Mouse (Mus musculus) intestine, embryonic 16.5 days (tissue): ENCODE measurements around the gene Isg15. TPM values are rescaled to one million over a fixed set of nuclear protein-coding genes. Genes with fewer than 3 reads are reported as not detected.
A peak's percentile ranks its signal among the peaks of the same experiment; 100 is the strongest.
"Not testable (repeated sequence)": the region's sequence is repeated elsewhere in the genome, so short reads cannot be mapped to it uniquely, and the experiment has no call there.

Experiments used
- ATAC-seq: fragments of 200-750 bp; cut with Nextera tagmentation; 2 replicates; pipeline ENCODE4 v1.8.0; 2017; ENCODE audit warnings: moderate TSS enrichment, moderate library complexity
- H3K27ac ChIP-seq: fragments of 300-500 bp; sonication (generic); 2 replicates; pipeline ENCODE4 v1.5.1; 2014; ENCODE audit warnings: mild to moderate bottlenecking, low read length
- H3K27me3 ChIP-seq: fragments of 300-500 bp; sonication (generic); replicated peaks from 2 replicates; pipeline ENCODE4 v1.6.1; 2014; ENCODE audit warnings: low read length, control low read depth, mixed read lengths; ENCODE audit not compliant: control insufficient read depth, insufficient read depth
- H3K36me3 ChIP-seq: fragments of 300-500 bp; sonication (generic); 2 replicates; pipeline ENCODE4 v1.6.1; 2014; ENCODE audit warnings: low read length, control low read depth; ENCODE audit not compliant: control insufficient read depth, insufficient read depth
- H3K4me1 ChIP-seq: fragments of 300-500 bp; sonication (generic); 2 replicates; pipeline ENCODE4 v1.6.1; 2014; ENCODE audit warnings: low read length, control low read depth, mixed read lengths; ENCODE audit not compliant: control insufficient read depth, insufficient read depth
- H3K4me2 ChIP-seq: fragments of 300-500 bp; sonication (generic); 2 replicates; pipeline ENCODE4 v1.6.1; 2014; ENCODE audit warnings: low read depth, low read length, control low read depth
- H3K4me3 ChIP-seq: fragments of 300-500 bp; sonication (generic); 2 replicates; pipeline ENCODE4 v1.5.1; 2014; ENCODE audit warnings: mild to moderate bottlenecking, low read length
- H3K9ac ChIP-seq: fragments of 300-500 bp; sonication (generic); 2 replicates; pipeline ENCODE4 v1.6.1; 2014; ENCODE audit warnings: low read depth, low read length
- H3K9me3 ChIP-seq: fragments of 300-500 bp; sonication (generic); 2 replicates; pipeline ENCODE4 v1.6.1; 2016; ENCODE audit warnings: low read length, control low read depth; ENCODE audit not compliant: control insufficient read depth
- WGBS: fragments of 180-500 bp; shearing (Covaris S2); extraction: QIAGEN DNeasy Blood & Tissue Kit; methylation state at CpG from one replicate; pipeline ENCODE4 v1.1.7; 2014; 5-methylcytosine and 5-hydroxymethylcytosine counted together
- microRNA-seq: library from miRNA; unstranded; fragments of <30 nt; microRNA quantifications from one replicate; pipeline ENCODE4, GENCODE M21; 2016
- polyA plus RNA-seq: library from polyadenylated mRNA; unstranded; fragments of >200 nt; fragmentation: Nextera tagmentation; extraction: Ambion mirVana; gene quantifications from 2 replicates; pipeline ENCODE4 v1.2.1, GENCODE M21; 2015

The Isg15 gene
- polyA plus RNA-seq, 1 experiment from 2014 or later, result 1.8 TPM

DNA sequence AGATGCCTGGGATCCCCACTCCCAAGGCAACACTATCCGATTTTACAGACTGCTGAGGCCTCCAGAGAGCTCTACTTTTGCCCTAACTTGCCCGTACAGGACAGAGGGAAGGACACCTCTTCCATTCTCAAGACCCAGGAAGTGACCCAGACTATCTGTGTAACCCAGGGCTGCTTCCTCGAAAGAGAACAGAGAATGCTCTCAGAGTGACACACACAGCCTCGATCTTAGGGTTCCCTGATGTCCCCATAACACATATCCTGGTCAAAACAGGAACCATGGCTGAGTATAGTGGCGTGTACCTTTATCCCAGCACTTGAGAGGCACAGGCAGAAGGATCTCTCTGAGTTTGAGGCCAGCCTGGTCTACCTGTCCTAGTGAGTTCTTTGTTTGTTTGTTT, 16.9 kb downstream of the Isg15 start:
- H3K27me3 ChIP-seq, result no peaks in the 10 kb centered on the region
- no peak overlapping the region for H3K4me3 ChIP-seq
- no peaks in the 10 kb centered on the region for H3K9me3 ChIP-seq
- H3K4me1 ChIP-seq, result peaks cover 27% of the 10 kb centered on the region
- H3K27ac ChIP-seq, result no peak overlapping the region
- 88% methylated on average over 5 of the region's 5 CpGs for WGBS
- peaks cover 5% of the 10 kb centered on the region; the same call in 1 of the 2 replicates for H3K36me3 ChIP-seq
- no peak overlapping the region for H3K9ac ChIP-seq
- H3K4me2 ChIP-seq, result no peak overlapping the region
- no peak for ATAC-seq

DNA sequence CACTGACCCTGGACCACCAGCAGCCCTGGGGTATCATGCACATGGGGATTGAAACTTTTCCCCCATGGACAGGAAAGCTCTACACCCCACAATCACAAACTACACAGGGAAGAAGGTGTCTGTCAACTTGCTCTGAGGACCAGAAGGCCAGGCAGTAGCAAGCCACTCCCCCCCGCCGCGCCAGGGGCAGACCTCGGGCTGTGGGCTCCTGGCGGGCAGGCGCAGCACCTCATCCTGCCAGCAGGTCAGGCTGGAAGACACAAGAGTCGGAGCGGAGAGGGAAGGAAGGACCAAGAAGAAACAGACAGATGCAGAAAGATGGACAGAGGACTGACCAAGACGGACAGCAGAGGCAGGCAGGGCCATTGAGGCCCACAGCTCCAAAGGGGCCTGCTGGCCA, 23.0 kb downstream of the Isg15 start:
- H3K4me3 ChIP-seq, result no peak overlapping the region
- H3K4me2 ChIP-seq, result no peak overlapping the region
- H3K36me3 ChIP-seq, result peaks cover 34% of the 10 kb centered on the region
- ATAC-seq, result no peak
- no peaks in the 10 kb centered on the region for H3K27me3 ChIP-seq
- H3K9ac ChIP-seq, result no peak overlapping the region
- 88% methylated on average over 9 of the region's 9 CpGs for WGBS
- H3K4me1 ChIP-seq, result no peaks in the 10 kb centered on the region
- H3K27ac ChIP-seq, result no peak overlapping the region
- no peaks in the 10 kb centered on the region for H3K9me3 ChIP-seq

DNA sequence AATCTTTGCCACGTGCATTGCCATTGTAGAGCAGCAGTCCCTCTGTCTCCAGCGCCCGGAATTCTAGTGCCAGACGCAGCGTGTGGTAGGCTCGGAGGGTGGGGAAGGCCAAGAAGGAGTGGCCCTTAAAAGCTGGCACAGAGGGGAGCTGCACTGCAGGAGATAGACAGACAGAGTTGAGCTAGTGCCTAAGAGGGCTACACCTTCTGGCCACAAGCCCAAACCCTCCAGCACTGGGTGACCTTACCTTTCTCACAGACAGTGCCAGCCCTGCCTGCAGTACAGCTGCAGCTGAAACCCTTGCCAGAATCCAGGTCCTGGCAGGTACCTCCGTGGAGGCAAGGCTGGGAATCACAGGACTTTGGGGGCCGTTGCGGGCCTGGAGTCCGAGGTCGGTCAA, 28.8 kb downstream of the Isg15 start:
- no peaks in the 10 kb centered on the region for H3K4me1 ChIP-seq
- no peak for ATAC-seq
- 95% methylated on average over 11 of the region's 11 CpGs for WGBS

DNA sequence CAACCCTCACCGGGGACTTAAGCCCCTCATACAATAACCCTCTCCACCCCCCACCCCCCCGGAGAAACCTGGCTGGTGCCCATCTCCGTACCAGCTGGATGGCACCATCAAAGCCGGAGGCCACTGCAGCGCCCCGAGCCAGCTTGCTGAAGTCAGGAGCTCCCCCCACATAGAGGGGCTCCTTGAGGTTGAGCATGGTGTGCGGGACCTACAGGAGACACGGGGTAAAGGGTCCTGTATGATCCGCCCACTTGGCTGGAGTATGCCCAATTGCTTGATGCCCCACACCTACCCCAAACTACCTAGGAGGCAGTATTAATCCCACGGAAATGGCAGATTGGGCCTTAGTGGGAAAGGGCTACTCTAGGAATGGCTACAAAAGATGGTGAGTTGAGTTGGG, 31.5 kb downstream of the Isg15 start:
- WGBS, result 96% methylated on average over 10 of the region's 10 CpGs
- ATAC-seq, result no peak
- no peaks in the 10 kb centered on the region for H3K9me3 ChIP-seq
- no peak overlapping the region for H3K27ac ChIP-seq
- H3K36me3 ChIP-seq, result peaks cover 44% of the 10 kb centered on the region
- no peak overlapping the region for H3K4me3 ChIP-seq
- H3K27me3 ChIP-seq, result no peaks in the 10 kb centered on the region
- H3K4me1 ChIP-seq, result no peaks in the 10 kb centered on the region
- no peak overlapping the region for H3K4me2 ChIP-seq
- no peak overlapping the region for H3K9ac ChIP-seq

More for the DNA sequence above, 28.8 kb downstream of the Isg15 start:
- Histone ChIP-seq H3K4me3 (no peak overlapping the region), H3K36me3 (peaks cover 38% of the 10 kb centered on the region), H3K4me2 (no peak overlapping the region), H3K9ac (no peak overlapping the region), H3K27ac (no peak overlapping the region), H3K27me3 (no peaks in the 10 kb centered on the region), H3K9me3 (no peaks in the 10 kb centered on the region)

DNA sequence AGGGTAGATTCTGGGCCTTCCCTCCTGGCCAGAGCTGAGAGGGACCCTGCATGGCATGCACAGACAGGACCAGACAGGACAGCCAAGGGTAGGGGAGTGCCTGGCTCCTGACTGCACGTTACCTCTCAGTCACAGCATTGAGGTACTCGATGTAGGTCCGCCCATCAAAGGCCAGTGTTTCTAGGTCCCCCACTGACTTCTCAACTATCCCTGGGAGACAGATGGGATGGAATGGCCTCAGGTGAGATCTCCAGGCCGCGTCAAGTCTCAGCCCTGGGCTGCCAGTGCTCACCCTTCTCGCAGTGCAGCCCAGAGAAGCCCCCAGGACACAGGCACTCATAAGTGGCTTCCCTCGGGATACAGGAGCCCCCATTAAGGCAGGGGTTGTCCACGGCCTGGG, 32.0 kb downstream of the Isg15 start:
- Histone ChIP-seq H3K36me3 (peaks cover 40% of the 10 kb centered on the region), H3K4me2 (no peak overlapping the region), H3K27me3 (no peaks in the 10 kb centered on the region), H3K9me3 (no peaks in the 10 kb centered on the region), H3K9ac (no peak overlapping the region), H3K4me1 (no peaks in the 10 kb centered on the region), H3K27ac (no peak overlapping the region), H3K4me3 (no peak overlapping the region)
- ATAC-seq, result no peak
- 94% methylated on average over 8 of the region's 8 CpGs for WGBS

DNA sequence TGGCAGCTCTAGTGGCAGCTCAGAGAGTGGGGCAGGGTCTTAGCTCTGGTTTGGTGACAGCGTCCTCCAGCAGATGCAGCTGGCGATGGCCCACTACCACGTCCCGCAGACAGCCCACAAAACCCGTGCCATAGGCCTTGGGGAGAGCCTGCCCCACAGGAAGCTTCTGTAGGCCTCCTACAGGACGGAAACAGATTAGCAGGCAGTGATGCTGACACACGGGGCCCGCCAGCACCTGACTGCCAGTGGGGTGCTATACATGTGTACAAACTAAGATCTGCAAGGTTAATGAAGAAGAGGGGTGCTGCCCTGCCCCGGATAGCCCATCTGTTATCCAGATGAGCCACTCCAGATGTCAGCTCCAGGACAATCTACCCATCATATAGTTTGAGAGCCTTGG, 34.1 kb downstream of the Isg15 start:
- Histone ChIP-seq H3K4me2 (no peak overlapping the region), H3K27me3 (no peaks in the 10 kb centered on the region), H3K9me3 (peaks cover 9% of the 10 kb centered on the region), H3K9ac (0 out of 2 replicates have a peak overlapping the region, but pooled peaks have one; percentile 10), H3K4me3 (no peak overlapping the region), H3K27ac (no peak overlapping the region), H3K4me1 (no peaks in the 10 kb centered on the region), H3K36me3 (peaks cover 34% of the 10 kb centered on the region)
- ATAC-seq, result no peak
- WGBS, result 91% methylated on average over 9 of the region's 9 CpGs

DNA sequence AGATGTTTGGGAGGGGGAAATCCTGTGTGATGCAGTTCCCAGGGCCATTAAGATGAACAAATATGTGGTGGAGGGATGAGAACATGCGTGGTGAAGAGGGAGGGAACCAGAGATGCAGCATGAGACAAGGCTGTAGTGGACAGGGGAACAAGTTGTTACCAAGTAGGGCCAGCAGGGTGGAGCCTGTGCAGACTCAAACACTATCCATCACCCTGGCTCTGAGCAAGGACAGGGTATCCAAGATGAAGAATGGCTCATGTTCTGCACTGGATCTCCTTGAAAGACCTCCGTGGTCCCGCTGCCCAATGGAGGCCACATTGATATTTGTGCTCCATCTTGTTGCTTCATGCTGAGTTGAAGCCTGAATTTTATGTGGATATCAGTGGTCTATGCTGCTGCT, 45.8 kb downstream of the Isg15 start:
- Histone ChIP-seq H3K4me3 (no peak overlapping the region), H3K27ac (no peak overlapping the region), H3K4me1 (no peaks in the 10 kb centered on the region), H3K9ac (no peak overlapping the region), H3K9me3 (0 out of 2 replicates have a peak, but pooled peaks cover 3% of the 10 kb centered on the region), H3K27me3 (no peaks in the 10 kb centered on the region), H3K36me3 (no peaks in the 10 kb centered on the region), H3K4me2 (no peak overlapping the region)
- ATAC-seq, result no peak
- 92% methylated on average over 3 of the region's 3 CpGs for WGBS

DNA sequence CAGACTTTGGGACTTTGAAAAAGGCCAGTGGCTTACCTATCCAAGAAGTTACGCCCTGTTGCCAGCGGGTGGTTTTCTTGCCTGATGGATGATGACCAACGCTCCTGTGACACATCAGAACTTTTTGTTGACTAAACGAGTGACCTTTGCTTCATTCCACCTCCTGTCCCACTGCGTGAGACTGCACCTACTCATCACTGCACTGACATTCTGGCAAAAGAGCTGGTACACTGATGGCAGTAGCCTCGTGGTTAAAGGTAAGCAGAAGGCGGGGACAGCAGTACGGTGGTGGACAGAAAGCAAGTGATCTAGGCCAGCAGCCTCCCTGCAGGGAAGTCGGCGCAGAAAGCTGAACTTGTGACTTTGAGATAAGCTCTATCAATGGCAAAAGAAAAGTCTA, 49.7 kb downstream of the Isg15 start:
- not testable (repeated sequence) for H3K27ac ChIP-seq, H3K36me3 ChIP-seq, ATAC-seq, H3K9me3 ChIP-seq, H3K9ac ChIP-seq, H3K4me1 ChIP-seq, H3K4me2 ChIP-seq, H3K27me3 ChIP-seq, H3K4me3 ChIP-seq
- 69% methylated on average over 10 of the region's 10 CpGs for WGBS

Small RNAs within 50 kb of the gene (microRNA-seq; reads per million reads assigned to microRNA genes)
- 3.0 reads per million, percentile 7 among the genes with 10 or more reads in this experiment for gene Mir7658

Other genes with a start within 250 kb of the Isg15 start
- gene C1qtnf12, start 238.5 kb downstream of the Isg15 start, polyA plus RNA-seq, result 59.9 and 75.4 TPM in 2 replicates
- gene B3galt6, start 208.2 kb downstream of the Isg15 start, polyA plus RNA-seq, result 11.7 and 12.0 TPM in 2 replicates
- gene Sdf4, start 207.9 kb downstream of the Isg15 start, polyA plus RNA-seq, result 165 and 171 TPM in 2 replicates
- 0.55 and 0.86 TPM in 2 replicates for gene Tnfrsf4, start 187.0 kb downstream of the Isg15 start, polyA plus RNA-seq
- 1.0 and 1.4 TPM in 2 replicates for gene Tnfrsf18, start 174.7 kb downstream of the Isg15 start, polyA plus RNA-seq
- gene Ttll10, start 141.4 kb downstream of the Isg15 start, polyA plus RNA-seq, result 4.2 and 4.7 TPM in 2 replicates
- 21.4 and 22.3 TPM in 2 replicates for gene 9430015G10Rik, start 90.8 kb downstream of the Isg15 start, polyA plus RNA-seq
- gene Rnf223, start 70.3 kb downstream of the Isg15 start, polyA plus RNA-seq, result 0.09 and 0.10 TPM in 2 replicates
- 35.9 and 38.0 TPM in 2 replicates for gene Agrn, start 3.3 kb downstream of the Isg15 start, polyA plus RNA-seq
- 2.1 and 2.3 TPM in 2 replicates for gene AW011738, start 2.5 kb upstream of the Isg15 start, polyA plus RNA-seq
- gene Perm1, start 15.1 kb upstream of the Isg15 start, polyA plus RNA-seq, result 0.20 and 0.35 TPM in 2 replicates
- gene Plekhn1, start 34.0 kb upstream of the Isg15 start, polyA plus RNA-seq, result 11.7 and 13.8 TPM in 2 replicates
- gene Noc2l, start 35.2 kb upstream of the Isg15 start, polyA plus RNA-seq, result 63.9 and 69.1 TPM in 2 replicates
- 0.53 and 1.2 TPM in 2 replicates for gene Samd11, start 54.8 kb upstream of the Isg15 start, polyA plus RNA-seq
- not detected in 2 replicates for gene Vmn2r-ps159, start 130.3 kb upstream of the Isg15 start, polyA plus RNA-seq